Mouse (Mus musculus) spleen, adult 2 months (tissue): ENCODE data around the gene Zfp428. TPM values are rescaled to one million over a fixed set of nuclear protein-coding genes. Genes with fewer than 3 reads are reported as not detected.
"Not testable (repeated sequence)": the region's sequence is repeated elsewhere in the genome, so short reads cannot be mapped to it uniquely, and the experiment has no call there.

Experiments used
- DNase-seq, 2 experiments: peaks; one replicate each; pipeline versions ENCODE4 v3.0.0 to v3.0.0-alpha.2; 2012 to 2021; ENCODE audit warnings: low spot score in 2 of 2, low read depth in 1 of 2
- H3K27ac ChIP-seq: fragments of 200-500 bp; 2 replicates; pipeline ENCODE4 v1.5.1; 2012; ENCODE audit warnings: low read length, inconsistent platforms; ENCODE audit not compliant: insufficient read depth
- H3K27me3 ChIP-seq: fragments of 200-500 bp; 2 replicates; pipeline ENCODE4 v1.6.1; 2012; ENCODE audit warnings: mild to moderate bottlenecking, moderate library complexity, low read length, inconsistent platforms; ENCODE audit not compliant: control insufficient read depth, insufficient read depth
- H3K36me3 ChIP-seq: fragments of 200-500 bp; 2 replicates; pipeline ENCODE4 v1.6.1; 2012; ENCODE audit warnings: mild to moderate bottlenecking, low read length, inconsistent platforms; ENCODE audit not compliant: control insufficient read depth, insufficient read depth
- H3K4me1 ChIP-seq: fragments of 200-500 bp; 2 replicates; pipeline ENCODE4 v1.6.1; 2011; ENCODE audit warnings: inconsistent platforms; ENCODE audit not compliant: control insufficient read depth, insufficient read depth, insufficient read length
- H3K4me3 ChIP-seq: fragments of 200-500 bp; 2 replicates; pipeline ENCODE4 v1.5.1; 2011; ENCODE audit warnings: mild to moderate bottlenecking, inconsistent platforms; ENCODE audit not compliant: insufficient read depth, insufficient read length; ENCODE audit errors: extremely low read depth
- CTCF ChIP-seq: fragments of 200-500 bp; IDR thresholded peaks from 2 replicates; pipeline ENCODE4 v1.5.1; 2011; ENCODE audit warnings: mild to moderate bottlenecking, inconsistent platforms; ENCODE audit not compliant: insufficient read depth, insufficient read length, insufficient replicate concordance; ENCODE audit errors: extremely low read depth
- POLR2A ChIP-seq: fragments of 200-500 bp; IDR thresholded peaks from 2 replicates; pipeline ENCODE4 v1.6.1; 2011; ENCODE audit warnings: low read depth, low read length, inconsistent platforms
- WGBS: fragments of 180-500 bp; shearing (Covaris S2); methylation state at CpG from one replicate; pipeline ENCODE4 v1.1.7; 2018; 5-methylcytosine and 5-hydroxymethylcytosine counted together
- polyA plus RNA-seq: library from polyadenylated mRNA; depleted of rRNA; stranded (reverse); fragments of >200 nt; gene quantifications from 2 replicates; pipeline ENCODE4 v1.2.3, GENCODE M21; 2012

Zfp428 gene
- polyA plus RNA-seq, 1 experiment, result 4.0 TPM

GRCm38 (mm10) chr7:24480121-24480941 lies 26.5 kb upstream of the Zfp428 start:
- peaks cover 8% of the 10 kb centered on the region for H3K4me1 ChIP-seq
- H3K36me3 ChIP-seq, result peaks cover 3% of the 10 kb centered on the region
- H3K4me3 ChIP-seq, result no peak overlapping the region
- WGBS, result 79% methylated on average over 18 of the region's 18 CpGs
- DNase-seq, result no peak
- no peak overlapping the region for H3K27ac ChIP-seq
- TF ChIP-seq CTCF (no peak), POLR2A (no peak)
- peaks cover 15% of the 10 kb centered on the region for H3K27me3 ChIP-seq

GRCm38 (mm10) chr7:24480986-24481473 lies 25.8 kb upstream of the Zfp428 start:
- peaks cover 8% of the 10 kb centered on the region for H3K4me1 ChIP-seq
- WGBS, result 8% methylated on average over 14 of the region's 14 CpGs

GRCm38 (mm10) chr7:24481474-24482207 lies 25.2 kb upstream of the Zfp428 start, which contains the start of gene Cadm4:
Gene Cadm4 (plus strand): TSS chr7:24482023.
- WGBS, result 2% methylated on average over 67 of the region's 83 CpGs
- H3K4me1 ChIP-seq, result peaks cover 8% of the 10 kb centered on the region
- peaks cover 15% of the 10 kb centered on the region for H3K27me3 ChIP-seq
- no peaks in the 10 kb centered on the region for H3K36me3 ChIP-seq
- H3K27ac ChIP-seq, result no peak within 1 kb of the TSS; the same call in 1 of the 2 replicates
- TF ChIP-seq POLR2A (no peak), CTCF (no peak)
- peak; percentile 53 to 81 for DNase-seq
- peak within 1 kb of the TSS; percentile 63 for H3K4me3 ChIP-seq

More at GRCm38 (mm10) chr7:24480986-24481473, 25.8 kb upstream of the Zfp428 start:
- Histone ChIP-seq H3K27me3 (peaks cover 15% of the 10 kb centered on the region), H3K27ac (no peak overlapping the region; the same call in 1 of the 2 replicates), H3K4me3 (peak overlapping the region; percentile 63; the same call in 1 of the 2 replicates), H3K36me3 (peaks cover 3% of the 10 kb centered on the region; the same call in 1 of the 2 replicates)
- TF ChIP-seq POLR2A, result no peak
- no peak for TF ChIP-seq CTCF
- DNase-seq, result no peak

GRCm38 (mm10) chr7:24482208-24483020 lies 24.4 kb upstream of the Zfp428 start:
- TF ChIP-seq CTCF (no peak), POLR2A (no peak)
- H3K36me3 ChIP-seq, result no peaks in the 10 kb centered on the region
- H3K4me3 ChIP-seq, result peak overlapping the region; percentile 53; the same call in 1 of the 2 replicates
- no peak overlapping the region for H3K27ac ChIP-seq
- no peak for DNase-seq
- H3K4me1 ChIP-seq, result peaks cover 8% of the 10 kb centered on the region
- 10% methylated on average over 17 of the region's 38 CpGs for WGBS
- H3K27me3 ChIP-seq, result peaks cover 15% of the 10 kb centered on the region

GRCm38 (mm10) chr7:24483291-24483690 lies 23.5 kb upstream of the Zfp428 start:
- 50% methylated on average over 6 of the region's 6 CpGs for WGBS
- not testable (repeated sequence) for H3K27ac ChIP-seq, H3K4me3 ChIP-seq, DNase-seq, H3K4me1 ChIP-seq, H3K36me3 ChIP-seq
- peaks cover 15% of the 10 kb centered on the region for H3K27me3 ChIP-seq

GRCm38 (mm10) chr7:24485481-24485880 lies 21.3 kb upstream of the Zfp428 start:
- TF ChIP-seq POLR2A, result no peak
- no peak for TF ChIP-seq CTCF
- no peak overlapping the region for H3K4me3 ChIP-seq
- H3K27me3 ChIP-seq, result peaks cover 15% of the 10 kb centered on the region
- H3K4me1 ChIP-seq, result peaks cover 8% of the 10 kb centered on the region
- WGBS, result 90% methylated on average over 9 of the region's 9 CpGs
- H3K36me3 ChIP-seq, result no peaks in the 10 kb centered on the region
- DNase-seq, result no peak
- no peak overlapping the region for H3K27ac ChIP-seq
